Mouse (Mus musculus): ENCODE measurements around the gene Syne1. TPM values are rescaled to one million over a fixed set of nuclear protein-coding genes. Genes with fewer than 3 reads are reported as not detected.

Gene Syne1
- polyA plus RNA-seq, 1 experiment from 2014 or later: 4.4 TPM

DNA sequence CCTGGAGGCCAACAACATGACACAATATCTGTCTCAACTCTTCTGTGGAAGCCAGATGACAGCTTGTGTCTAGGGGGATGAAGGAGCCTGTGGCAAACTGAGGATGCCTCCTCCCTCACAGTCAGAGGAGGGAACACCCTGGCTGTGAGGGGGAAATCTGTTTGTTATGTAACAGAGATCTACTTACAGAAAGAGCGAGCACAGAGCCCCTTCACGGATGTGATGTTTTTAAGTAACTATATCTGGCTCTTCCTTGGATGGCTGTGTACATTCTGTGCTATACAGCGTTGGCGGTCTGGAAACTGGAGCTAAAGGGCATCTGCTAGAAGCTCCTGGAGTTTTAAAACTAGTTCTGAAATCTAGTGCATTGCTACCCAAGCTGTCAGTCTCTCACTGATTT, 360.5 kb downstream of the Syne1 start:
- H3K4me1 ChIP-seq: peaks cover 25% of the 10 kb centered on the region
- ATAC-seq: no peak
- H3K27ac ChIP-seq: no peak overlapping the region
- H3K4me3 ChIP-seq: no peak overlapping the region
- 81% methylated on average over 4 of the region's 4 CpGs for WGBS (ENCODE audit: insufficient replicate concordance)
- H3K36me3 ChIP-seq: peaks cover 12% of the 10 kb centered on the region; the same call in 1 of the 2 replicates
- no peak overlapping the region for H3K4me2 ChIP-seq
- no peaks in the 10 kb centered on the region for H3K9me3 ChIP-seq (replicated peaks)
- no peaks in the 10 kb centered on the region for H3K27me3 ChIP-seq (replicated peaks)
- H3K9ac ChIP-seq: no peak overlapping the region

DNA sequence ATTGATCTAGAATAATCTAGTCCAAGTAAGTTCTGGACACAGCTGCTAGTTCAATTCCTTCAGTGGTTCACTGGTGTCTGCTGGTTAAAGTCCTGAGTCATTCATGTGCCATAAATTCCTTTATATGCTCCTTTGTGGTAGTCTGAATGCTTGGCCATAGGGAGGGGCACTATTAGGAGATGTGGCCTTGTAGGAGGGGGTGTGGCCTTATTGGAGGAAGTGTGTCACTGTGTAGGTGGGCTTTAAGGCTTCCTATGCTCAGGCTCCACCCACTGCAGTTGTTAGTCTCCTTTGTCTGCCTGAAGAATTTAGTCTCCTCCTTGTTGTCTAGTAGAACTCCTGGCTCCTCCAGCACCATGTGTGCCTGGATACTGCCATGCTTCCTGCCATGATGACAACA, 362.4 kb downstream of the Syne1 start:
- peak; percentile 48; the same call in 1 of the 2 replicates for ATAC-seq
- H3K4me3 ChIP-seq: no peak overlapping the region
- H3K4me1 ChIP-seq: peaks cover 12% of the 10 kb centered on the region; the same call in 1 of the 2 replicates

DNA sequence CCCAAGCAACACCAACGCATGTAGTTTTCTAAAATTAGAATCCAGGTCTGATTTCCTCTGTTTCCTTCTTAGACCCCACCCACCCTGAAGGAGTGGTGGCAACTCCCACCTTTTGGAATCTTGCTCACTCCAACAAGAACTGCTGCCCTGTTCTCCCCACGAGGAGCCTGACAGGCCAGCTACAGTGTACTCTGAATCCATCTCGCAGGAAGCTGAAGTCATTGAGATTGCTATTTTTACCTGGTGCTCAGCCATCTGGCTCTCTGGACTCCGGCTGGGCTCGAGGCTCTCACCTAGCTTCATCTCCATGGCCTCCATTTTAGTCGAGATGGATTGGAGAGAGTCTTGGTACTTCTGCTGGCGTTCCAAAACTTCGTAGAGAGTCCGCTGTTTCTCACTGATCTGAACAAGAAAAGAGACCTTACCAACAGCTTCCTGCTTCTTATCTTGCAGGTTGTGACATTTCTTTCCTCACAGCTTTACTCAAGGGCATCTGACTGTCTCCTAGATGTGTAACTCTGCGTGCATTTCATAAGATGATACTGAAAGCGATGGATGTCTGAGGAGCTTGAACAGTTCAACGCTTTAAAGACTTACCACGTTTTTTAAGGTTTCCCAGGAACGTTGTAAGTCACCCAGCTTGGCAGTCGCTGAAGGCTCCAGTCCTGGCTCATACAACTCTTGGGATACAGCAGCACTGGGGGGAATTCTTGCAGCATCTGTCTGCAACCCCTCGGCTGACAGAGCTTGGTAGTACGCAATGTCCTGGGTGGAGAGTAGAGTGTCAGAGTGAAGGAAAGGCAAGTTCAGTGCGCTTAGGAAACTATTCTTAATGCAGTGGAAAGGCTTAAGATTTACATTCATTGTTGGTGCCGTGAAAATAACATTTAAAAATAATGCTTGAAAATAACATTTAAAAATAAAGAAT, 365.9 kb downstream of the Syne1 start:
- H3K36me3 ChIP-seq: peaks cover 35% of the 10 kb centered on the region
- no peaks in the 10 kb centered on the region for H3K4me1 ChIP-seq
- H3K9ac ChIP-seq: no peak overlapping the region
- H3K9me3 ChIP-seq (replicated peaks): no peaks in the 10 kb centered on the region
- no peak overlapping the region for H3K4me3 ChIP-seq
- no peak overlapping the region for H3K27ac ChIP-seq
- H3K27me3 ChIP-seq (replicated peaks): no peaks in the 10 kb centered on the region
- 60% methylated on average over 19 of the region's 19 CpGs for WGBS (ENCODE audit: insufficient replicate concordance)
- no peak for ATAC-seq
- H3K4me2 ChIP-seq: no peak overlapping the region

More for the DNA sequence above, 362.4 kb downstream of the Syne1 start:
- H3K9me3 ChIP-seq (replicated peaks): no peaks in the 10 kb centered on the region
- H3K27me3 ChIP-seq (replicated peaks): no peaks in the 10 kb centered on the region
- no peak overlapping the region for H3K27ac ChIP-seq
- H3K36me3 ChIP-seq: peaks cover 28% of the 10 kb centered on the region
- H3K9ac ChIP-seq: no peak overlapping the region
- H3K4me2 ChIP-seq: no peak overlapping the region

DNA sequence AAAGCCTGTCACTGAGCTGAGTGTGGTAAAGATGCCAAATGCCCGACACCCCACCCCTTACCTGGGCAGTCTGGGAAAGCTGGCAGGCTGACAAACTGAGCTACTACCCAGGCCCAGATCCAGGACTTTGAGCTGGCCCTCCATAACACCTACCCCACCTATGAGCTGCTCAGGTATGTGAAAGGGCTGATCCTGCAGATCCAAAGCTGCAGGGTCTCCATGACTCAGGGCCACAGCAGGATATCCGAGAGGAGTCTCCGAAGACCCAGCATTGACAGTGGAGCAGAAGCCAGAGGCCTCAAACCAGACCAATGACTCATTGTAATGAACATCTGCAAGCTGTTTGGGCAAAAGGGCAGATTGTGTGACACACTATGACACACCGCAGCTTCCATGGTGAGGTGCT, 369.5 kb downstream of the Syne1 start:
- H3K4me2 ChIP-seq: no peak overlapping the region
- no peaks in the 10 kb centered on the region for H3K9me3 ChIP-seq (replicated peaks)
- H3K4me1 ChIP-seq: no peaks in the 10 kb centered on the region
- H3K9ac ChIP-seq: no peak overlapping the region
- no peak overlapping the region for H3K27ac ChIP-seq
- 81% methylated on average over 4 of the region's 4 CpGs for WGBS (ENCODE audit: insufficient replicate concordance)
- H3K27me3 ChIP-seq (replicated peaks): no peaks in the 10 kb centered on the region
- H3K4me3 ChIP-seq: no peak overlapping the region
- peaks cover 26% of the 10 kb centered on the region for H3K36me3 ChIP-seq
- ATAC-seq: no peak

DNA sequence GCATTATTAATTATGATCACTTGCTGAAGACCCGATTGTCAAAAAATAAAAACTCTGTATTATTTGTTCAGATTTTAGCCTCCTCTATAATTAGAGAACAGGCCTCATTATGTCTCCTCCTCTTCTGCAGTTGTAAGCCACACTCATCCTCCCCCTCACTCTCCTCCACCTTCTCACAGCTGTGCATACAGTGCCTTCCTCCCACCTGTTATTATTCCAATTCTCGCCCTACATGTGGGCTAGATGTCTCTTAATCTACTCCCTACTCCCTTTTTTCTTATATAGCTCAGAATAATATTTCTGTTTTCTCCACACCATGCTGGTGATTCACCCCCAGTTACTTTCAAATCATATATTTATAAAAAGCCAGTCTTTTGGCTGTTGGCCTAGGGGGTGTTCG, 371.4 kb downstream of the Syne1 start:
- Histone ChIP-seq H3K9ac (no peak overlapping the region), H3K4me3 (no peak overlapping the region), H3K9me3 (replicated peaks) (no peaks in the 10 kb centered on the region), H3K4me2 (no peak overlapping the region), H3K27ac (no peak overlapping the region), H3K36me3 (peaks cover 20% of the 10 kb centered on the region), H3K27me3 (replicated peaks) (no peaks in the 10 kb centered on the region), H3K4me1 (peaks cover 6% of the 10 kb centered on the region)
- WGBS (ENCODE audit: insufficient replicate concordance): 73% methylated on average over 3 of the region's 3 CpGs
- ATAC-seq: no peak

DNA sequence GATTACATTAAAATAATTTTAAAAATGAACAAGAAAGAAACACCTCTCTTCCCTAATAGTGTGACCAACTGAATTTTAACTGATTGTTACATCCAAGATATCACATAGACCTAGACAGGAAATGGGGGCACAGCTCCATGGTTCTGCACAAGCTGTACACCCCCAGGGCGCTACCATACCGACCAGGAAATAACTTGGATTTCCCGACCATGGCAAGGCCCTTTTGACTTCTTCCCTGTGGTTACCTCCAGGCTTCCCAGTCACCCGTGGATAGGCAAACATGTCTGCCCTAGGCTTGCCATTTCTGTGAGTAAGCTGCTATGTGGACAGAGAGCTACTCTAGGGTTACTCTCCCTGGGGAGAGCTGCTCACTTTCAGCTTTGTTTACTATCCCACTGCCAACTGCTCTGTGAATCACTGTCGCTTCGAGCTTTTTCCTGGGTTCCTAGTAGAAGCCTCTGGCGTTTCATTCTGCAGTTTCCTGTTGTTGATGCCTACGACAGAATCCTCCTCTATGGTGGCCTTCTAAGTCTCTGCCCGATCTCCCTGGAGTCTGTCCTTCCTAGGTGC, 373.8 kb downstream of the Syne1 start:
- ATAC-seq: no peak
- 49% methylated on average over 9 of the region's 9 CpGs for WGBS (ENCODE audit: insufficient replicate concordance)
- Histone ChIP-seq H3K9me3 (replicated peaks) (no peaks in the 10 kb centered on the region), H3K27ac (no peak overlapping the region), H3K36me3 (peaks cover 7% of the 10 kb centered on the region; the same call in 1 of the 2 replicates), H3K4me1 (peaks cover 6% of the 10 kb centered on the region), H3K27me3 (replicated peaks) (no peaks in the 10 kb centered on the region), H3K9ac (no peak overlapping the region), H3K4me3 (no peak overlapping the region), H3K4me2 (no peak overlapping the region)

DNA sequence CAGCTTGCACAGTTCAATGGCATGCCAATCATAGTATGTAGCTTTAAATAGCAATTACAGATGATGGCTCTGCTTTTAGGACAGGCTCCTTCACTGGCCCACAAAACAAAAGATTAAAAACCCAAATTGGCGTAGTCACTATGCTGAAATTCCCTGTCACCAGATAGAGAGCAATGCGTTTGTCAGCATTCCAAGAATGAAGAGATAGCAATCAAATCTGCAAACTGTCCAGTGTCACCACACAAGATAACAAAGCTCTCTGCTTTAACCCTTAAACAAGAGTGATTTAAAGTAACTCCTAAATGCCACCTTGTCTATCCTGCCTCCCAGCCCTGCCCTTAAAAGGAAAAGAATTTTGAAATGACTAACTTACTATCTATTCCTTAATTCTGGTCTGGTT, 374.9 kb downstream of the Syne1 start:
- ATAC-seq: no peak
- Histone ChIP-seq H3K4me3 (no peak overlapping the region), H3K27ac (no peak overlapping the region), H3K4me1 (peaks cover 6% of the 10 kb centered on the region), H3K36me3 (peaks cover 13% of the 10 kb centered on the region), H3K9ac (no peak overlapping the region), H3K4me2 (no peak overlapping the region), H3K9me3 (replicated peaks) (no peaks in the 10 kb centered on the region), H3K27me3 (replicated peaks) (no peaks in the 10 kb centered on the region)
- 33% methylated on average over 2 of the region's 2 CpGs for WGBS (ENCODE audit: insufficient replicate concordance)

DNA sequence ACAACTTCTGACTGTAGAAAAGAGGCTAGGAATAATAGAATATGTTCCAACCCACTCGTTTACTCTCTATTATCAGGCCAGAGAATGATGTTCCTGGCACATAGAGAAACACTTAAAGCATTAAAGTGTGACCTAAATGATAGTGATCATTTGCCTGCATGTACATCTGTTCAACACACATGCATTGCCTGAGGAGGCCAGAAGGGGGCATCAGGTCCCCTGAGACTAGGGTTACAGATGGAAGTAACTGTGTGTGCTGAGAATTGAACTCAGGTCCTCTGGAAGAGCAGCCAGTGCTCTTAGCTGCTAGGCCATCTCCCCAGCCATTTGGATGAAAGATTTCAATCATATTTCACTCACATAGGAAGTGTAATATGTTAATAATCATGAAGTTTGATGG, 380.9 kb downstream of the Syne1 start:
- no peak overlapping the region for H3K27ac ChIP-seq
- peaks cover 36% of the 10 kb centered on the region for H3K36me3 ChIP-seq
- no peak overlapping the region for H3K9ac ChIP-seq
- no peaks in the 10 kb centered on the region for H3K27me3 ChIP-seq (replicated peaks)
- H3K4me2 ChIP-seq: no peak overlapping the region
- H3K9me3 ChIP-seq (replicated peaks): no peaks in the 10 kb centered on the region
- no peak overlapping the region for H3K4me3 ChIP-seq
- 54% methylated on average over 1 of the region's 1 CpGs for WGBS (ENCODE audit: insufficient replicate concordance)
- H3K4me1 ChIP-seq: peaks cover 7% of the 10 kb centered on the region
- no peak for ATAC-seq

DNA sequence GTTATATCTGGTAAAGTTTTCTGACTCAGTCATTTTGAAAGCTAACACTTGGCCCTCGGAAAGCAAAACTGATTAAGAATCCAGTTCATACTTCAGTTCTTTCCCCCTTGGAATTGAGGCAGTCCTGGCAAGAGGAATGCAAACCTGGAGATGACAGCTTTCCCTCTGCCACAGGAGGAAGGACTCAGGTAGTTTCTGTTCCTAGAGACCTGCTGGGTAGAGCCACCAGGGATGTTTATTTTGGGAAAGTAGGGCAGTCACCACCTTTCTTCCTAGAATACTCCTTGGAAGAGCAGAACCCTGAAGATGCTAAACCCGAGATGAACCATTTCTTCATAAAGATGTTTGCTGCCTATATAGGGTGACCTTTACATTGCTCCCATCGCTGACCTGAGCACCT, 383.8 kb downstream of the Syne1 start:
- WGBS (ENCODE audit: insufficient replicate concordance): 63% methylated on average over 3 of the region's 3 CpGs
- peaks cover 31% of the 10 kb centered on the region for H3K36me3 ChIP-seq
- H3K4me2 ChIP-seq: no peak overlapping the region
- H3K9me3 ChIP-seq (replicated peaks): no peaks in the 10 kb centered on the region
- H3K9ac ChIP-seq: no peak overlapping the region
- no peak overlapping the region for H3K27ac ChIP-seq
- no peaks in the 10 kb centered on the region for H3K27me3 ChIP-seq (replicated peaks)
- ATAC-seq: no peak
- H3K4me1 ChIP-seq: peaks cover 16% of the 10 kb centered on the region
- H3K4me3 ChIP-seq: no peak overlapping the region

DNA sequence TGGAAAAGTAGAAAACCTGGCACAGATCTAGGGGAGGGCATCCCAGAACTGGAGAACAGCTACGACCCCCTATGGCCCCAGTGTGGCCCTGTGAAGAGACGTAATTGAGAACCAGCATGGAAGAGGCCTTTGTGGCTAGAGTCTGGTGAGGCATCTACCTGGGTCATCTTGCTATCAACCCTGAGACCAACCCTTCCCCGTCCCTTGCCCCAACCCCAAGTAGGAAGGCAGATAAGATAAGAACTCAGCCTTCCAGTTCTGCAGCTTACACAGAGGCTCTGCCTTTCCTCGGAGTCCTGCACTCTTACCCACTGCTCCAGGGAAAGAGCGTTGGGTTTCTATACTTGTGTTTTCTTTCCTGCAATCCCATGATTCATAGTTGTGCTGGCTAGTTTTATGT, 385.8 kb downstream of the Syne1 start:
- Histone ChIP-seq H3K9me3 (replicated peaks) (no peaks in the 10 kb centered on the region), H3K27ac (no peak overlapping the region), H3K4me1 (peaks cover 20% of the 10 kb centered on the region), H3K9ac (no peak overlapping the region), H3K27me3 (replicated peaks) (no peaks in the 10 kb centered on the region), H3K4me3 (no peak overlapping the region), H3K4me2 (0 out of 2 replicates have a peak overlapping the region, but pooled peaks have one; percentile 8), H3K36me3 (peaks cover 21% of the 10 kb centered on the region)
- WGBS (ENCODE audit: insufficient replicate concordance): 22% methylated on average over 5 of the region's 5 CpGs
- ATAC-seq: peak; percentile 68; the same call in 1 of the 2 replicates

DNA sequence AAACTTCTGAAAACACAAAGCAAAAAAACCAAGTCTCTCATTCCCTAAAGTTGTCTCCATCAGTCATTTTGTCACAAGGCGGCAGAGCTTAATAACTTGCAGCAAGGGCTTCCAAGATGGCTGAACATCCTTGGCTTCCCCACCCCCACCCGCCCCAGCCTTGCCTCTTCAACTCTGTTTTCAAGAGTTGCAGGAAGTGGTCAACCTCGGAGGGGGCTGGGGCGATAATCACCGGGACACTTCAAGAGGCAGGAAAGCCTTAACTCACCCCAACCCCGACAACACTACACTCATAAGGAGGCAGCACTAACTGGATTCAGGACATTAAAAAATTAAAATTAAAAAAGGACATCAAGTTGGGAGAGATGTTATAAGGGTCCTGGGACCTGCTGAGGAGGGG, 387.5 kb downstream of the Syne1 start:
- no peak overlapping the region for H3K4me2 ChIP-seq
- peak; percentile 53; the same call in 1 of the 2 replicates for ATAC-seq
- peaks cover 19% of the 10 kb centered on the region; the same call in 1 of the 2 replicates for H3K36me3 ChIP-seq
- no peak overlapping the region for H3K9ac ChIP-seq
- H3K9me3 ChIP-seq (replicated peaks): no peaks in the 10 kb centered on the region
- H3K27ac ChIP-seq: no peak overlapping the region
- WGBS (ENCODE audit: insufficient replicate concordance): 25% methylated on average over 6 of the region's 6 CpGs
- H3K27me3 ChIP-seq (replicated peaks): no peaks in the 10 kb centered on the region
- H3K4me3 ChIP-seq: no peak overlapping the region
- H3K4me1 ChIP-seq: peaks cover 20% of the 10 kb centered on the region

DNA sequence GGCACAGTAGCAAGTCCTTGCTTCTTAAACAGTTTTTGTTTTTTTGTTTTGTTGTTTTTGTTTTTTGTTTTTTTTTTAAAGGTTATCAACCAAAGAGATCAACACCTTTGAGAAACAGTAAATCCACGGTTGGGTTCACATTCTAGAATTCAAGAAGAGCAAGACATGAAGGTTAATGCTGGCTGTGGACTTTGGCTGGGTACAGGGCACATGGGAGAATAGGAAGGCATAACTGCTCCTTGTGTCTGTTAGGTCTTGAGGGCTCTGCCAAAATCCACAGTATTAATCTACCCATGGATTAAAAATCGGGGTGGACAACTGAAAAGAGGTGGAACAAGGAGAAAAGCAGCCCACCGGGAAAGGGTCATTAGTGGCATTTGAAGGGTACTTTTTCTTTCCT, 388.0 kb downstream of the Syne1 start:
- H3K4me3 ChIP-seq: no peak overlapping the region
- H3K4me2 ChIP-seq: no peak overlapping the region
- no peaks in the 10 kb centered on the region for H3K9me3 ChIP-seq (replicated peaks)
- H3K36me3 ChIP-seq: peaks cover 14% of the 10 kb centered on the region; the same call in 1 of the 2 replicates
- WGBS (ENCODE audit: insufficient replicate concordance): 57% methylated on average over 3 of the region's 3 CpGs
- no peak overlapping the region for H3K9ac ChIP-seq
- no peak for ATAC-seq
- H3K4me1 ChIP-seq: peaks cover 20% of the 10 kb centered on the region
- H3K27me3 ChIP-seq (replicated peaks): no peaks in the 10 kb centered on the region
- H3K27ac ChIP-seq: no peak overlapping the region

Data from liver, embryonic 12.5 days (tissue).